Mouse (Mus musculus) cerebellum, adult 2 months (tissue): ENCODE measurements at regions not wholly inside any gene's neighbourhood (a gene's known extent, or its start where the extent isn't known, plus 50 kb on each side); places are given as distances from the start of the nearest gene placed in this dataset.

Experiments
- CTCF ChIP-seq: fragments of 200-500 bp; IDR thresholded peaks from 2 replicates; pipeline ENCODE4 v1.5.1; 2011; ENCODE audit warnings: low read depth, mild to moderate bottlenecking, control low read depth, low read length, moderate library complexity, borderline replicate concordance; ENCODE audit not compliant: insufficient read depth
- POLR2A ChIP-seq: fragments of 200-500 bp; IDR thresholded peaks from 2 replicates; pipeline ENCODE4 v1.6.1; 2011; ENCODE audit warnings: low read length, control low read depth, borderline replicate concordance; ENCODE audit not compliant: insufficient read depth

DNA sequence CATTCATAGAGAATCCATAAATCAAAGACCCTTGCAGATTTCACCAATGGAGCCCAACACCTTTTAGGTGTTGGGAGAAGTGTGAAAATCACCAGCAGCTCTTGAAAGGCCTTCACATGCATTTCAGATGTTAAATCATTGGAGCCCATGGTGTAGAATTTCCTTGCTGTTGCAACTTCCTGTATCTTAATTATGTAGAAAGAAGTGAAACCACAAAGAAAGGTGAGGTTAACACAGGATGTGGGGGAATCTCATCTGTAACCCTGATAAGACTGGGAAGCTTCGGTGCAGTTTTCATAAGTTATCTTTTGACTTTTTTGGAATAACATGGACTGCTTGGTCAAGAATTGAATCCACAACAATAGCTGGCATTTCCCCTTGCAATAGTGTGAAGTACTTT lies 75.5 kb upstream of the Inhba start:
- TF ChIP-seq POLR2A (no peak), CTCF (no peak)
